Mouse (Mus musculus): ENCODE data around the gene Ramp1. TPM values are rescaled to one million over a fixed set of nuclear protein-coding genes. Genes with fewer than 3 reads are reported as not detected.

Gene Ramp1
- polyA plus RNA-seq (2014; fragmentation: Illumina TruSeq; extraction: RNeasy Lipid Tissue Mini Kit (QIAGEN cat#74804); ENCODE audit: low read depth, low replicate concordance), result 8.0 TPM

DNA sequence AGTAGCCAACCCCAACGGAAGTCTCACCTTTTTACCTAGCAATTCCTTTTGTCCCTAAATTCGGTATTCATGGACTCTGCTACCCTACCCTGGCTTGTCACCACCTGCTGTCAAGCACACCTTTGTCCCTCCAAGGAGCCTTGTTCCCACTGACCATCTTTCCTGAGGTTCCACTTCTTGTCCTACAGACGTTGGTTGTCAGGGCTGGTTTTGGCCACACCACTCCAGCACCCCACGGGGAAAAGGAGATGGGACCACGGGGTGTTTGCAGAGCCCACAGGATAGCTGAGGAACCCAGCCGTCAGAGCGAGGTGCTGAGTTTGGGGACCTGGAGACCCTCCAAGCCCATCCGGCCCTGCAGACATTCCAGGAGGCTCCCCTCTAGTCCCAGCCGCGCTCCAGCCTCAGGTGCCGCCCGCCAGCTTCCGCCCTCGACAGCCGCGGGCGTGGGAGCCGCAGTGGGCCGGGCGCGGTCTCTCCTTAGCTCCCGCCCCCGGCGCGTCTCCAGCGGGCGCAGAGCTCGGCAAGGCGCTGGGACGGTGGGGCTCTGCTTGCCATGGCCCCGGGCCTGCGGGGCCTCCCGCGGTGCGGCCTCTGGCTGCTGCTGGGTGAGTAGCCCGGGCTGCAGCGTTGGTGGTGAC lies at the start of gene Ramp1:
Gene Ramp1 (plus strand): TSS at position 290 of the 641 bp plus-strand sequence.

DNA sequence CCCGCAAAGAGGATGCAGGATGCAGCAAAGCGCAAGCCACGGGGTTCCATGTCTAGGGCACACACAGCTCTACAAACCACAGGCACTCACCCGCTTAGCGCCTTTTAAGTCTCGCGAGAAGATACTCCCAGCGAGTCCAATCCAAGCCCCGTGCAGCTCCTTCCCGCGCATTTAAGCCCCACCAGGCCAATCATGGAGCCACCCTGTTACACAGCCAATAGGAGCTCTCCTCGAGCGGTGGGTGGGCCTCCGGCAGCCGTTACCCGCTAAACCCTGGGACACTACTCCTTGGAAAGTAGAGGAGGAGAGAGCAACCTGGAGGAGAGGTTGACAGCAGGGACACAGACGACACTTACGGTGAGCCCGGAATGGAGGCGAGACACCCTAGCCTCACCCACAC lies 34.8 kb upstream of the Ramp1 start, which contains the start of gene Rbm44:
Gene Rbm44 (plus strand): TSS at position 277 of the 400 bp plus-strand sequence.

DNA sequence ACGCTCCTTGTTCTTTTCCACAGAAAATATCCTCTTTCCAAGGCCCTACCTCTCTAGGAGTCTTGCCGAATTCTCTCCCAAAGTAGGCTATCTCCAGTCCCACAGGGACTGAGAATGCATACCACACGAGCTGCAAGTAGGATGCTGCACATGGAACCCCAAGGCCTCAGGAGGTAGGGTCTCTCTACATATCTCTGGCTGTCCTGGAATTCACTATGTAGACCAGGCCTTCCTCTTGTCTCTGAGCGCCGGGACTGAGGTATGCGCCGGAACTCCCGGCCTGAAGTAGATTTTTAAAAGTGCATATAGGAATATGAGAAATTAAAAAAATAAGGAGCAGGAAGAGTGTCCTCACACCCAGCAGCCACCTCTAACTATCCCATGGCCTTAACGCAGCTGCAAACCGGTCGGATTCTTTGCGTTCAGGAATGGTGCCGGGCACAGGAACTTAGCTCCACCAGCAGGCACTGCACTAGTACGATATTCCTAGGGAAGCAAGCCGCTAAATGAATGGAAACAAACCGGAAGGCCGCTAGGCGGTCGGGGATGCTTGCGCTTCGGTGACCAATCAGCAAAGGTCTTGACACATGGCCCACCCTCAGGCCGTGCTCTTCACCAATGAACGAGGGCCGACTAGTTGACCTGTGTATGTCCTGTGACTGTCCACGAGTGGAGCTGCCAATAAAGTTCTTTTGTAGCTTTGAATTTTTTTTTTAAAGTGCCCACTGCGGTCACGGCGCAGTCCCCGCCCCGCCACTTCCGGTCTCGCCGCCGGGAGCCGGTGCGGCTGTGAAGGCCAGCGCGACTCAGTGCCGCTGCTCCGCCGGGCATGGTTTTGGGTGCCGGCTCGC lies 70.2 kb downstream of the Ramp1 start, which contains the start of gene Ube2f:
Gene Ube2f (plus strand): TSS at position 741 of the 851 bp plus-strand sequence.

Other genes starting within 250 kb of the Ramp1 start
- gene Prlh, start 226.7 kb upstream of the Ramp1 start, polyA plus RNA-seq (2014; fragmentation: Illumina TruSeq; extraction: RNeasy Lipid Tissue Mini Kit (QIAGEN cat#74804); ENCODE audit: low read depth, low replicate concordance), result not detected
- 1.0 TPM for gene Rab17, start 210.2 kb upstream of the Ramp1 start, polyA plus RNA-seq (2014; fragmentation: Illumina TruSeq; extraction: RNeasy Lipid Tissue Mini Kit (QIAGEN cat#74804); ENCODE audit: low read depth, low replicate concordance)
- 125 TPM for gene Lrrfip1, start 181.1 kb upstream of the Ramp1 start, polyA plus RNA-seq (2014; fragmentation: Illumina TruSeq; extraction: RNeasy Lipid Tissue Mini Kit (QIAGEN cat#74804); ENCODE audit: low read depth, low replicate concordance)
- gene Rbm44, start 34.7 kb upstream of the Ramp1 start, polyA plus RNA-seq (2014; fragmentation: Illumina TruSeq; extraction: RNeasy Lipid Tissue Mini Kit (QIAGEN cat#74804); ENCODE audit: low read depth, low replicate concordance), result 0.88 TPM
- 97.8 TPM for gene Ube2f, start 70.5 kb downstream of the Ramp1 start, polyA plus RNA-seq (2014; fragmentation: Illumina TruSeq; extraction: RNeasy Lipid Tissue Mini Kit (QIAGEN cat#74804); ENCODE audit: low read depth, low replicate concordance)
- gene Scly, start 118.5 kb downstream of the Ramp1 start, polyA plus RNA-seq (2014; fragmentation: Illumina TruSeq; extraction: RNeasy Lipid Tissue Mini Kit (QIAGEN cat#74804); ENCODE audit: low read depth, low replicate concordance), result 3.8 TPM
- gene Espnl, start 142.3 kb downstream of the Ramp1 start, polyA plus RNA-seq (2014; fragmentation: Illumina TruSeq; extraction: RNeasy Lipid Tissue Mini Kit (QIAGEN cat#74804); ENCODE audit: low read depth, low replicate concordance), result not detected
- gene Klhl30, start 171.2 kb downstream of the Ramp1 start, polyA plus RNA-seq (2014; fragmentation: Illumina TruSeq; extraction: RNeasy Lipid Tissue Mini Kit (QIAGEN cat#74804); ENCODE audit: low read depth, low replicate concordance), result 0.35 TPM
- gene Erfe, start 186.6 kb downstream of the Ramp1 start, polyA plus RNA-seq (2014; fragmentation: Illumina TruSeq; extraction: RNeasy Lipid Tissue Mini Kit (QIAGEN cat#74804); ENCODE audit: low read depth, low replicate concordance), result 10.8 TPM
- 60.5 TPM for gene Ilkap, start 219.0 kb downstream of the Ramp1 start, polyA plus RNA-seq (2014; fragmentation: Illumina TruSeq; extraction: RNeasy Lipid Tissue Mini Kit (QIAGEN cat#74804); ENCODE audit: low read depth, low replicate concordance)
- gene Hes6, start 234.2 kb downstream of the Ramp1 start, polyA plus RNA-seq (2014; fragmentation: Illumina TruSeq; extraction: RNeasy Lipid Tissue Mini Kit (QIAGEN cat#74804); ENCODE audit: low read depth, low replicate concordance), result 0.88 TPM

Measured in sigmoid colon, adult 10 weeks (tissue).